Mouse (Mus musculus): ENCODE results near the gene Nup107.

Gene Nup107

DNA sequence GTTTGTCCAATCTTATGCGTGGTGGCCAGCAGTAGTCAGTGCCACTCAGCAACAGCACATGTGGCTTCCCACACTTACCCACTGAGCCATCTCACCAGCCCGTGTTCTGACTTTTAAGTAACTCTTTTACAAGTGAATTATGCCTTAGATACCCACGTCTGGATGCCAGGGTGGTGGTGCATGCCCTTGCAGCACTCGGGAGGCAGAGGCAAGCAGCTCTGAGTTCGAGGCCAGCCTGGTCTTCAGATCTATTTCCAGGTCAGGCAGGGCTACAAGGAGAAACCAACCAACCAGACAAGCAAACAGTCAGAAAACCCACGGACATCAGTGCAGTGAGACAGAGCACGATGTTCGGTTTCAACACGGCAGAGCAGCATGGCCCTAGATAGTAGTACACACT lies 9.4 kb upstream of the Nup107 start:
- no peak for DNase-seq (ENCODE audit: low spot score in 2 of 2)

DNA sequence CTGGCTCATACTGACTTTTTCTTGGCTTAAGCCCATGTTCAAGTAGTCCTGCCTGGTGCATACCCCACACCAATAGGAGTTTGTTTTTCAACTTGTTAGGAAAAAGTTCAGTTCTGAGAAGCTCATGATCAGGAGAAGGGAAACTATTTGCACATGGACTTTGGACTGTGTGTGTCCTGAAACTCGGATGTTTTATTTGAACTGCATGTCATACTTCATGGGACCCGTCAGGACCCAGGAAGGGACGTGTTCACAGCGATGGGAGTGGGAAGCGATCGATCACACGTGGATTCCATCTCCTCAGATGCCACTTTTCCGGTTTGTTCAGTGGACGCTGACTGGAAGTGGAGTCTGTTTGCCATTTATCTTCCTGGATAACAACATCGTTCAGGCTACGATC lies 7.3 kb upstream of the Nup107 start:
- no peak for DNase-seq (ENCODE audit: low spot score in 2 of 2)

DNA sequence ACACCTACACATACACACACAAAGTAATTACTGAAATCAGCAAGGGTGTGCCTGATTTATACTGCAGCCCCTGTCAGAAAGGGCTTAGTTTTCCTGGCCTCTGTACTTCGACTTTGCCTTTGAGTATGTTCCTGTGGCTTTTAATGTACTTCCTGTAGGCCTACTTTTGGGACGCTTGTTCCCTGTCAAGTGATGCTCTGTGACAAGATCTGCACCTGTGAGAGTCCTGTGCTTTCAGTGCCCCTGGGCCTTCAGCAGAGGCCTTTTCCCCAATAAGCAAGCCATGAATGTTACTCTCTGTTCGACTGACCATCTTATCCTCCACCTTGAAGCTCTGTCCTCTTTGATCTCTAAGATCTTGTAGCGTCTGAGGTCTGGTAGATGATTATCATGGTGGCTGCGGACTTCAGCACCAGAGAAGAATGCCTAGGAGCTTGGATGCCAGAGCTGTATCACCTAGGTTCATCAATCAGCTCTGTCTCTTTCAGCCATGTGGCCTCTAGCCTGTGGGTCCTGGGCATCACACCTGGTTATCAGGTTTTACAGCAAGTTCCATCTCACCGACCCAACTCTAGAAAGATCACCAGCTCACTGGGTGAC lies 6.0 kb upstream of the Nup107 start:
- no peak for DNase-seq (ENCODE audit: low spot score in 2 of 2)

DNA sequence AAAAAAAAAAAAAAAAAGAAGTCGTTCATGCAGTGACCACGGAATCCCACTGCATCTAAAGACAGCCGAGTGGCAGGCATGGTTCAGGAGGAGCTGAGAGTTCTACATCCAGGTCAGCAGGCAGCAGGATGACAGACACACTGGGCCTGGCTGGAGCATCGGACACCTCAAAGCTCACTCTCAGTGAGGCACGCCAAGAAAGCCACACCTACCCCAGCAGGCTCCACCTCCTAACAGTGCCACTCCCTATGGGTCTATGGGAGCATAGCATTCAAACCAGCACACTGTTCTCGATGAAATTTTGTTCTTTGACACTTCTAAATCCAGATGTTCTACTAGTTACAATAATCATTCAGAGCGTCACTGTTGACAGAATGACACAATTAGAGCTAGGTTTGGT lies 5.2 kb upstream of the Nup107 start:
- DNase-seq (ENCODE audit: low spot score in 2 of 2), result no peak

DNA sequence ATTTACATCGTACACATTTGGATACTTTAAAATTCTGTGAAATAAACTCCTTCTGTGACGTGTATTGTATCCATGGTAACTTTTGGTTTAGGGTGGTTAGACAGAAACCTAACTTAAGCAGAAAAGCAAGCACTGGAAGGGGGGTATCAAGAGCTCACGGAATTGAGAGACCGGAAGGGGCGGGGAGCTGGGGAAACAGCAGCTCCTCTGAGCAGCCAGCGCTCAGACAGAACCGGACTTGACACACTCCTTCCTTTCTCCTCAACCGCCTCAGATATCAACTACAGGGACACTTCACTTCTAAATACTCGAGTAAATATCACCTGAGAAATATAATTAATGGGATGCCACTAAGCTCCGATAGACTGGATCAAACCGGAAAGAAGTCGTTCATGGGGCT lies 4.6 kb upstream of the Nup107 start:
- no peak for DNase-seq (ENCODE audit: low spot score in 2 of 2)

DNA sequence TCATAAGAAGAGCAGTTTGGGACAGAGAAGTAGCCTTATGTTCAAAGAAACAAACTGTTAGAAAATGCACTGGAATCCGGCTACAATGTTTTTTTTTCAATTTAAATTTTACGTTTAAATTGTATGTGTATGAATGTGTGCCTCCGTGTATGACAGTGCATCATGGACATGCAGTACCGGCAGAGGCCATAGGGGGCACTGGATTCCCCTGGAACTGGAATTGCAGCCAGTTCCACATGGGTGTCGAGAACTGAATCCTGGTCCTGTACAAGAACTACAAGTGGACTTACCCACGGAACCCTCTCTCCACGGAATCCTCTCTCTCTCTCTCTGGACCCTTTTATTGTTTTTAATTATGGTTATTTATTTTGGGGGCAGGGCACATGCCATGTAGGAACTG lies 3.7 kb upstream of the Nup107 start:
- DNase-seq (ENCODE audit: low spot score in 2 of 2), result no peak

DNA sequence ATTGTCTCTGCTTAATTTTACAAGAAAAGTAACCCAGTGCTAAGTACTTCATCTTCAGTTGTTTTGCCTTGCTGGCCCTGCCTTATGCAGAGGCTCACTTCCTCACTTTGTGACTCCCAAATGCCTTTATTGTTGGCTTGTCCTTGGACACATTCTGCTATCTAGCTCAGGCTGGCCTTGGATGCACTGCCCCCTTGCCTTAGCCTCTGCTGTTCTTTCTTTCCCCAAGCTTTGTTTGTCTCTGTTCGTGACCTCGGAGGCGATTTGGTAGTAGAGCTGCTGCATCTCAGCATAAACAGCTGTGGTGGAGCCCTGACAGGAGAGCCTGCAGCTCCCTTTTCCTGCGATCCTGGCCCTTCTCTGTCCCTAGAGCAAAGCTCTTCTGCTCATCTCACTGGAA lies 2.7 kb upstream of the Nup107 start:
- DNase-seq (ENCODE audit: low spot score in 2 of 2), result no peak

DNA sequence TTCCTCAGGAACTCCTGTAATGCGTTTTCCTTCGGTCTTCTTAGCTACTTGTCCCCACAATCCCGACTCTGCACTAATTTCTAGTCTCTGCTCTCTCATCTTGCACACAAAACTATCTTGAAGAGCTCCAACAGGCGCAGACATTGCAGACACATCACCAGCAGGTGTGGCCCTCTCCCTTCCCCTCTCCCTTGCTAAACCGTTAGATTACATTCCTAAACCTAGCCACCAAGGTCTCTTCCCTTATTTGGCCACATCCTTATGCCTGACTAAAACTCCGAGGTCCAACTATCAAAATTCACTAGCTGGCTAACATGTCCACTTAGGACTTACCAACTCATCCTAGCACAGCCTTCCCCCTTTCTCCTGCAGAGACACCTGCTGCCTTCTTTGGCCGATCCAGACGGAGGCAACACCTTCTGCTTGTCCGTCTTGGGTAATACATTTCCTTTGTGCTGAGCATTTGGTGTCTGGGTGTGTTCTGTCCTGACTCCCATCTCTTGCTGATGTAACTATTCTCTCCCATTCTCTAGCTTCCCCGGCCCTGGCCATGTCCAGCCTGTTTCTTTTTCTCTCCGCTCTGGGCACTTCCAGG lies 1.0 kb upstream of the Nup107 start:
- no peak for DNase-seq (ENCODE audit: low spot score in 2 of 2)

DNA sequence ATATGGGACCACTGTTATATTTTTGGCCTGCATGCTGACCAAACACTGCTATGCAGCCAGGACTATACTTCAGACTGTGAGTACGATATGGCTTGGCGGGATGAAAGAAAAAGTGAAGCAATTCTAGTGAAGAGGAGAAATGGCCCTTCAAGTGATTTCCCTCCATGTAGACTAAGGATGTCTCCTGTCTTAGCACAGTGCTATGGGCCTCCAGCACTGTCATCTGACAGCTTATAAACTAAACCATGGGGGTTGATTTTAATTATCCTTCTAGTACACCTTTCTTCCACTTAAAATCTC lies 1.4 kb downstream of the Nup107 start:
- no peak for DNase-seq (ENCODE audit: low spot score in 2 of 2)

DNA sequence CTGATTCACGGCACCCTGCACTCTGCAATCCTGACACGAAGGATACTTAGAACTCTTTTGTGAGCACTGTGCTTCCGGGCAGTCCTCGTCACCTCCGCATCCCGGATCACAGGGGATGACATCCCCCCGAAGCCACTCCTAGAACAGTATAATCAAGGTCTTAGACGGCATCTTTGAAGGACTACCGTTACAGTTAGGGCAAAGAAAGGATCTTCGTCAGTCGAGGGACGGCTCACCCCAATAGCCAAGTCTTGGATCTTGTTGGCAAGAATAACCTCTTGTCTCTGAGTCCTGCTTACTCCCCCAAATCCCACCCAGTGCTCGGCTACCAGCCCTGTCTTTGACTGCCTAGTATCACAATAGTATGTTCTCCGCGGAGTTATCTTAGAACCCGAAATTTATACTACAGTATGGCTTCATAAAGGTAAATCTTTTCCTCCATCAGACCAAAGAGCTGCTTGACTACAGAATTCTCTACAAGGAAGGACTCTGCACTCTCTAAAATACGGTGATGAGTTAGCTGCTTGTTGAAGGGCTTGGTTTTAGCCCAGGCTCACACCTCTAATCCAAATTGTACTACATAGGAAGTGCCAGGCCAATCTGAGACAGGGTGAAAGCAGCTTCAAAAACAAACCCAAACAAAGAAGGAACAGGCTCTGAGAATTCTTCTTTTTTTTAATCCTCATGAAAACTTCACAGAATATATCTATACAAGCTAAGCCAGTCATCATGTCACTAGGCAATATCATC lies 1.9 kb downstream of the Nup107 start:
- no peak for DNase-seq (ENCODE audit: low spot score in 2 of 2)

DNA sequence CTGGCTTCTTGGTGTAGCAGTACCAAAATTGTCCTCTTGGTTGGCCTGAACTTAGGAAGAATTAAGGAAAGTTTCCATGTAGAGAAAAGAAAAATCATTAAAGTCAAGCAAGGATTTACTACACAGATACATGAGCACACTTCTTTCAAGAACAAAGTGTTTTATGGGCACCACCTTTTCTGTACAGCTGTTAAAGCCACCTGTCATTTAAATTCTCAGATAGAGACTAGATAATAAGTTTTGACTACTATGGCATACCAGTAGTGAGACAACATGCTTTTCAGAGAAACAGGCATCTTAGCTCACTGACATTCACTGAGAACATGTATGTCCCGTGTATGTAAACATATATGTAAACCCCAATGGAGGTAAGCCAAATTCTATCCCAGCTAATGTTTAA lies 2.5 kb downstream of the Nup107 start:
- DNase-seq (ENCODE audit: low spot score in 2 of 2), result no peak

DNA sequence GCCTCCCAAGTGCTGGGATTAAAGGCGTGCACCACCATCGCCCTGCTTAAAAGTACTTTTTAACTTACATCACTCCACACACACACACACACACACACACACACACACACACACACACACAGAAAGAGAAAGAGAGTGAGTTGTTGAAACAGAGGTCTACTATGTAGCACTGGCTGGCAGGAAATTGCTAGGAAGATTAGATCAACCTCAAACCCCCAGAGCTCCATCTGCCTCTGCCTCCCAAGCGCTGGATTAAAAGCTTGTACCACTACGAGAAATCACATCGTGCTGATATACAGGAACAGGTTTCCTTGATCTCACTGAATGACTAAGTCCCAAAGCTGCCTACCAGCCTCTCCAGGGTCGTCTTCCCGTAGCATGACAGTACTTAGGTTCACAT lies 7.9 kb downstream of the Nup107 start:
- no peak for DNase-seq (ENCODE audit: low spot score in 2 of 2)

DNA sequence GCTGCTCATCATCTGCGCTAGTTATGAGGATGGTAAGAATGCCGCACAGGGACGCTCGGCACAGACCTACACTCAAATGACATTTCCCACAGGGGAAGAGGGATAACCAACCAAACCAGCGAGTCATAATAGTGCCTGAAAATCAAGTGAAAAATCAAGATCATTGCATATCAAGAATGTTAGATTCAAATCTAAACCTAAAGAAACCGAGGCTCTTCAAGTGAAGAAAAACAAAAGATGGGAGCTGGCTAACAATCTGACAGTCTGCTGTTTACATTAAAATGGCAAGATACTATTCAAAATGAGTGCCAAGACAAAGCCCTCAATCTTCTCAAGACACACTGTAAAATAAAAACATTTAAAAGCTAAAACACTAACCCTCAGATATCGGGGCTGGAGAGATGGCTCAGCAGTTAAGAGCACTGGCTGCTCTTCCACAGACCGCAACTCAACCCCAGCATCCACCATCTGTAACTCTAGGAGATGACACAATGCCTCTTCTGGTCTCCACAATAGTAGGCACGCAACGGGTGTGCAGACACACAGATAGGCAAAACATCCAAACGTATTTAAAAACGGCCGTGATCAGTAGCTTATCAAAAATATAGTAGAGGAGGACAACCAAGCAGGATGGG lies 8.6 kb downstream of the Nup107 start:
- no peak for DNase-seq (ENCODE audit: low spot score in 2 of 2)

DNA sequence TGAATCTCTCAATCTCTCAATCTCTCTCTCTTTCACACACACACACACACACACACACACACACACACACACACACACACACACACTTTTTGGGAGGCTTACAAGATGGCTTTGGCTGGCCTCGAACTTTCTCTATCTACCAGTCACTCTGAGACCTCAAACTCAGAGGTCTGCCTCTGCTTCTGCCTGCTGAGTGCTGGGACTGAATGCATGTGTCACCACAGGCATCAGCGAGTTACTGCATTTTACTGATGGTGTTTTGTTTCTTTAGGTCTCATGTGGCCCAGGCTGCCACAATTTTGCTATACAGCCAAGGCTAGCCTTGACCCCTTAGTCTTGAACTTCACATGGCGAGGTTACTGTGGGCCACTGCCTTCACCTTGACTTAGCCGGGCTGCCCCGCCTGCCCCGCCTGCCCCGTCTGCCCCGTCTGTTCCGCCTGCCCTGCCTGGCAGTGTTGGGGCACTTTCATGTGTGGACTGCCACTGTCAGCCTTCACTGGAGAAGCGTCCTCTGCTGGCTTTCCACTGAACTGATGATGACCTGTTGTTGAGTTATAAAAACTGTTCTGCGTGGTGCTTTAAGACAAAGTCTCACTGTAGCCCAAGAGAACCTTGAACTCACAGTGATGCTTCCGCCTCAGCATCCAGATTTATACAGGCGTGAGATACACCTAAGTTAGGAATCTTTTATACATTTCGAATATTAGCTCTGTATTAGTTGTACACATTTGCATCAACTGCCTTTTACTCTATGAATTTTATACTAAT lies 9.8 kb downstream of the Nup107 start:
- DNase-seq (ENCODE audit: low spot score in 2 of 2), result no peak

DNA sequence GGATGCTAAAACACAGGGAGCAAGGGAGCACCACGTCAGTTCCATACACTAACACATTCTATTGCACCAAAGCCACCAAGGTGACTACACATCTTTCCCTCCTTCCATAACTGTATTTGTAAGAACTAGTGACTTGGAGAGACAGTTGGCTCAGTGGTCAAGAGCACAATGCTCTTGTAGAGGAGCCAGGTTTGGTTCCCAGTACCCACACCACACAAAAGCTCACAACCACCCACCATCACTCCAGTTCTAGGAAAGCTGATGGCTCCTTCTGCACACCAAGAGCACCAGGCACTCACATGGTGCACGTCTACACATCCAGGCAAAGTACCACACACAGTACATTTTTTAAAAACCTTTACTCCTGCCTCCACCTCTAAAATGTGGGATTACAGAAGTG lies 10.4 kb downstream of the Nup107 start:
- DNase-seq (ENCODE audit: low spot score in 2 of 2), result no peak

DNA sequence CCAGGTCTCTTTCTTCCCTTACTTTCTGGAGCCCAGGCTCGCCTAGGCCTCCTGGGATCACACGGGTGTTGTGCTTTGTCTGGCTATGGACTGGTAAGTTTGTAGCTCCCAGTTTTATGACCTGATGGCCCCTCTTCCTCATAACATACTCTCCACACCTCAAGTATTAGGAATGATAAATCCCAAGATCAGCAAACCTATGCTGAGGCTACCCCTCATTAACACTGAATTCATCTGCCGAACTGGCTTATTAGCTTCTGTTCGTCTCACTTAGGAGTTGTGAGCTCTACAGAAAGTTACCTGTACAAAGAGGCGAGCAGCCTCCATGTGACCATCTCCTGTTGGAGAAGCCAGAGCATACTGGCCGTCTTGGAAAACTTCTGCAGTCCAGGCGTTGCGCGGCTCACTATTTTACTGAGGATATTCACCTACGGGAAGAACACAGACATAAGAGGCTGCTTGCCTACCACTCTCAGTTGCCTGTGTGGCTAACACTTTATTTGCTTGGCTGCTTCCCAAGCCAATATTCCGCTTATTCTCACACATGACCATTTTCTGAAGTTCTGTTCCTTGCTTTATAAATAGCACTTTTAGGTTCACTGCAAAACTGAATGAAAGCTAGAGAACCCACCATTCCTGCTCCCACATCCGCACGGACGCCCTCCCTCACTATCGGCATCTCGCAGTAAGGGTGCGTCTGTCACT lies 11.3 kb downstream of the Nup107 start:
- DNase-seq (ENCODE audit: low spot score in 2 of 2), result no peak

DNA sequence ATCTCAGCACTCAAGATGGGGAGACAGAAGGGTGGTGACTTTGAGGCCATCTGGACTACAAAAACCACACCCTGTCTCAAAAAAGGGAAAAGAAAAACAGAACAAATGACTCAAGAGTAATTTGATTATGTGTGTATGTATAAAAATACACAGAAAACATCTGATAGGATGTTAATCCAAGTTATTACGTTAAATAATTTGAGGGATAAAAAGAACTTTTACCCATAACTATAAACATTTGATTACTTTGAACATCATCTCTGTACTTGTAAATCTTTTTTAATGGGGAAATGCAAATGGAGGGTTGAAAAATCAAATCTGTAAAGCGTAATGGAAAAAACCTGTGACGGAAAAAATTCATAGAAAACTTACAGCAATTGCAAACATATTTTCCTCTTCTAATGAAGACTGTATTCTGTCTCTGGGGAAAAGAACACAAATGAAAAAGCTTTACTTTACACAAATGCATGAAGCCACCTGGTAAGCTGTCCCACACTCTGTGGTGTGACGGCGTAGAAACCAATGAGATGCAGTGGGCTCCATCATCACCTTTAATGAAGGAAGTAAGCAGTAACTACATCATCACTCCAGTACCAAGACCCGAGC lies 12.1 kb downstream of the Nup107 start:
- DNase-seq (ENCODE audit: low spot score in 2 of 2), result no peak

DNA sequence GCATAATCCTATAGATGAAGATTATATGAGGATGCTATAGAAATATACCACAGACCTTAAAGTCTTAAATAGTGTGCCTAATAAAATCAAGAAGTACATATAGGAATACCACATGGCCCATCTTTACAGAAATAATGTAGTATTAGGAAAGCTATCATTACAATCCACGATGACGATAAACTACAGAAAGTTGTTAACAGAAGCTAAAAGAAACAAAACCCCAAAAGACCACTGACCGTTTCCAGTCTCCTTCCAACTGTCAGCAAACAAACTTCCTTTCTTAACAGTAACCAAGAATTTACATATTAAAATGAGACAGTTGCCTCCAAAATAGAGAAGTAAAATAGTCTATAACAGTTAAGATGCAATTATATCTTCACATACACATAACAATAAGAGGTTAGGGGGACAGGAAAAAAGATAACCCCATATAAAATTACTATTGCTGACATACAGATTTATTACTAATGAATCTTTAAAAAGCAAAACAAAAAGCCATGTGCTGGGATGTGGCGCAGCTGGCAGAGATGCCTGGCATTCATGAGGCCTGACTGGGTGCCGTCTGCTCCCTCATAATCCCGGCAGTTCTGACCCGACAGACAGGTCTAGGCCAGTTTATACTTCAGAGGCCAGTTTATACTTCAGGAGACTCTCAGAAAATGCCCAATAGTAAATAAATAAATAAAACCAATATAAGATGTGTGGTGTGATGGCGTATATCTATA lies 12.8 kb downstream of the Nup107 start:
- DNase-seq (ENCODE audit: low spot score in 2 of 2), result no peak

DNA sequence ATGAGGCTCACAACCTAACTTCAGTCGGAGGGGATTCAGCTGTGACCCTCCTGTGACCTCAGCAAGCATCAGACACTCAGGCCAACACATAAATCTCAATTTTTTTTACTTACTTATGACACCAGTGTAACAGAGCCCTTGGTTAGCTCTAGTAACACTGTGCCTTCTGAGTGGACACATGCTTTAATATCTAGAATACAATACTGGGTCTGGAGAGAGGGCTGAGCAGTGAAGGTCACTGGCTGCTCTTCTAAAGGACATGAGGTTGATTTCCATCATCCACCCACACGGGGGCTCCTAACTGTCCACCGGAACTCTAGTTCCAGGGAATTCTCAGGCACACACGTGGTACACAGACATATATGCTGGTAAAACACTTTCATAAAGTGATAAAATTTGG lies 13.6 kb downstream of the Nup107 start:
- no peak for DNase-seq (ENCODE audit: low spot score in 2 of 2)

DNA sequence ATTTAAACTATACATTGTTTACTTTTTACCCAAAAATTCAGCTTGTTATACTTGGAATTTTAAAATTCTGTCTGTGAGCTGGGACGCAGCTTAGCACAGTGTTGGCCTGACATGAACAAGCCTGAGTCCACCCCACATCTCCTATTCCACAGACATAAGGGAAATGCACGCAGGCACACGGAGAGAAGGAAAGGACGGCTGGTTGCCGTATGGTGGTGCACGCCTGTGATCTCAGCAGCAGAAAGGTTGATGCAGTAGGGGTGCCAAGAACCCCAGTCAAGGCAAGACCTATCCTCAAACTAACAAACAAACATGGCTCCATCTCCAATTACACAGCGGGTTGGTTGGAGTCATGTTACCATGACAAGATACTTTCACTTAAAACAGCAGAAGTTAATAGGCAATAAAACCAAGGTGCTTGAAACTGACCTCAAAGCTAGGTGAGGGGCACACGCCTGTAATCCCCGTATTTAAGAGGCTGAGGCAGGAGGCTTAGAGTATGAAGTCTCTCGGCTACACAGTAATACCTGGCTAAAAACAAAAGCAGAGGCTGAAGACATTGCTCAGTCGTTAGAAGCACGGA lies 14.1 kb downstream of the Nup107 start:
- no peak for DNase-seq (ENCODE audit: low spot score in 2 of 2)
